Mouse (Mus musculus) midbrain, embryonic 11.5 days (tissue): ENCODE results near the gene Slc22a12. TPM values are rescaled to one million over a fixed set of nuclear protein-coding genes. Genes with fewer than 3 reads are reported as not detected.

Source experiments
- ATAC-seq: fragments of 200-750 bp; cut with Nextera tagmentation; 2 replicates; pipeline ENCODE4 v1.8.0; 2017; ENCODE audit warnings: moderate TSS enrichment, moderate library complexity; ENCODE audit not compliant: low FRiP score
- DNase-seq: peaks from one replicate; pipeline ENCODE4 v3.0.0; 2015; ENCODE audit warnings: low spot score; ENCODE audit errors: missing footprints
- H3K27ac ChIP-seq: fragments of 300-500 bp; sonication (generic); 2 replicates; pipeline ENCODE4 v1.5.1; 2014; ENCODE audit warnings: low read depth, low read length
- H3K27me3 ChIP-seq: fragments of 300-500 bp; sonication (generic); 2 replicates; pipeline ENCODE4 v1.6.1; 2014; ENCODE audit warnings: mild to moderate bottlenecking, low read length, moderate library complexity, mixed read lengths; ENCODE audit not compliant: control insufficient read depth, insufficient read depth
- H3K36me3 ChIP-seq: fragments of 300-500 bp; sonication (generic); 2 replicates; pipeline ENCODE4 v1.6.1; 2014; ENCODE audit warnings: mild to moderate bottlenecking, low read length, moderate library complexity, mixed read lengths; ENCODE audit not compliant: control insufficient read depth, insufficient read depth
- H3K4me1 ChIP-seq: fragments of 300-500 bp; sonication (generic); 2 replicates; pipeline ENCODE4 v1.6.1; 2014; ENCODE audit warnings: low read length; ENCODE audit not compliant: control insufficient read depth, insufficient read depth
- H3K4me2 ChIP-seq: fragments of 300-500 bp; sonication (generic); 2 replicates; pipeline ENCODE4 v1.6.1; 2014; ENCODE audit warnings: mild to moderate bottlenecking, moderate library complexity
- H3K4me3 ChIP-seq: fragments of 300-500 bp; sonication (generic); 2 replicates; pipeline ENCODE4 v1.5.1; 2014; ENCODE audit warnings: low read depth, low read length
- H3K9ac ChIP-seq: fragments of 300-500 bp; sonication (generic); 2 replicates; pipeline ENCODE4 v1.6.1; 2014; ENCODE audit warnings: low read length
- H3K9me3 ChIP-seq: fragments of 300-500 bp; sonication (generic); 2 replicates; pipeline ENCODE4 v1.6.1; 2016; ENCODE audit warnings: low read length; ENCODE audit not compliant: control insufficient read depth
- WGBS: fragments of 180-500 bp; shearing (Covaris S2); extraction: QIAGEN DNeasy Blood & Tissue Kit; methylation state at CpG from one replicate; pipeline ENCODE4 v1.1.7; 2014; 5-methylcytosine and 5-hydroxymethylcytosine counted together
- polyA plus RNA-seq: library from polyadenylated mRNA; unstranded; fragments of >200 nt; fragmentation: Nextera tagmentation; extraction: Ambion mirVana; gene quantifications from 2 replicates; pipeline ENCODE4 v1.2.1, GENCODE M21; 2014

The Slc22a12 gene
- polyA plus RNA-seq, 1 experiment from 2014 or later, result not detected

- 69% methylated on average over 5 of the region's 5 CpGs for WGBS
- Histone ChIP-seq H3K27ac (no peak overlapping the region), H3K4me1 (peaks cover 47% of the 10 kb centered on the region), H3K9me3 (no peaks in the 10 kb centered on the region), H3K9ac (no peak overlapping the region), H3K4me3 (no peak overlapping the region), H3K36me3 (peaks cover 3% of the 10 kb centered on the region; the same call in 1 of the 2 replicates), H3K27me3 (no peaks in the 10 kb centered on the region), H3K4me2 (no peak overlapping the region)
- ATAC-seq (no peak), DNase-seq (no peak)
Observed at GRCm38 (mm10) chr19:6515448-6515847, 27.4 kb downstream of the Slc22a12 start.

GRCm38 (mm10) chr19:6514940-6515339 lies 27.9 kb downstream of the Slc22a12 start:
- DNase-seq (no peak), ATAC-seq (no peak)
- Histone ChIP-seq H3K4me3 (no peak overlapping the region), H3K36me3 (peaks cover 3% of the 10 kb centered on the region; the same call in 1 of the 2 replicates), H3K27me3 (no peaks in the 10 kb centered on the region), H3K27ac (no peak overlapping the region), H3K4me2 (no peak overlapping the region), H3K9ac (no peak overlapping the region), H3K9me3 (no peaks in the 10 kb centered on the region), H3K4me1 (peaks cover 47% of the 10 kb centered on the region)
- 74% methylated on average over 6 of the region's 6 CpGs for WGBS

- Histone ChIP-seq H3K27me3 (no peaks in the 10 kb centered on the region), H3K9ac (no peak overlapping the region), H3K36me3 (peaks cover 3% of the 10 kb centered on the region; the same call in 1 of the 2 replicates), H3K27ac (no peak overlapping the region; the same call in 1 of the 2 replicates), H3K4me1 (peaks cover 38% of the 10 kb centered on the region), H3K4me3 (no peak overlapping the region), H3K4me2 (peak overlapping the region; percentile 21), H3K9me3 (no peaks in the 10 kb centered on the region)
- ATAC-seq (peak; percentile 65), DNase-seq (peak; percentile 89)
- WGBS, result 3% methylated on average over 15 of the region's 15 CpGs
Observed at GRCm38 (mm10) chr19:6513389-6514139, 29.3 kb downstream of the Slc22a12 start.

GRCm38 (mm10) chr19:6510546-6510945 lies 32.3 kb downstream of the Slc22a12 start:
- H3K4me1 ChIP-seq, result peaks cover 27% of the 10 kb centered on the region
- H3K36me3 ChIP-seq, result no peaks in the 10 kb centered on the region
- no peaks in the 10 kb centered on the region; the same call in 1 of the 2 replicates for H3K27me3 ChIP-seq
- ATAC-seq (no peak), DNase-seq (no peak)
- no peak overlapping the region for H3K4me2 ChIP-seq
- H3K4me3 ChIP-seq, result no peak overlapping the region
- no peak overlapping the region for H3K9ac ChIP-seq
- no peaks in the 10 kb centered on the region for H3K9me3 ChIP-seq
- H3K27ac ChIP-seq, result no peak overlapping the region
- WGBS, result 87% methylated on average over 2 of the region's 2 CpGs

GRCm38 (mm10) chr19:6509881-6510280 lies 33.0 kb downstream of the Slc22a12 start:
- no peak overlapping the region for H3K27ac ChIP-seq
- H3K4me3 ChIP-seq, result no peak overlapping the region
- H3K9ac ChIP-seq, result no peak overlapping the region
- DNase-seq (no peak), ATAC-seq (no peak)
- H3K4me2 ChIP-seq, result no peak overlapping the region
- no peaks in the 10 kb centered on the region; the same call in 1 of the 2 replicates for H3K27me3 ChIP-seq
- 80% methylated on average over 10 of the region's 10 CpGs for WGBS
- H3K36me3 ChIP-seq, result 0 out of 2 replicates have a peak, but pooled peaks cover 4% of the 10 kb centered on the region
- H3K9me3 ChIP-seq, result no peaks in the 10 kb centered on the region
- peaks cover 27% of the 10 kb centered on the region for H3K4me1 ChIP-seq

GRCm38 (mm10) chr19:6507393-6507792 lies 35.4 kb downstream of the Slc22a12 start:
- Histone ChIP-seq H3K4me2 (no peak overlapping the region), H3K4me1 (peaks cover 19% of the 10 kb centered on the region), H3K9ac (no peak overlapping the region), H3K36me3 (0 out of 2 replicates have a peak, but pooled peaks cover 4% of the 10 kb centered on the region), H3K4me3 (no peak overlapping the region), H3K27ac (no peak overlapping the region), H3K27me3 (no peaks in the 10 kb centered on the region; the same call in 1 of the 2 replicates), H3K9me3 (no peaks in the 10 kb centered on the region)
- no peak for ATAC-seq
- WGBS, result 55% methylated on average over 10 of the region's 10 CpGs
- DNase-seq, result no peak

GRCm38 (mm10) chr19:6504656-6505045 lies 38.2 kb downstream of the Slc22a12 start:
- H3K4me2 ChIP-seq, result no peak overlapping the region
- H3K36me3 ChIP-seq, result 0 out of 2 replicates have a peak, but pooled peaks cover 4% of the 10 kb centered on the region
- H3K4me3 ChIP-seq, result no peak overlapping the region
- no peak overlapping the region for H3K9ac ChIP-seq
- DNase-seq (no peak), ATAC-seq (no peak)
- H3K27ac ChIP-seq, result no peak overlapping the region
- peaks cover 30% of the 10 kb centered on the region for H3K4me1 ChIP-seq
- H3K9me3 ChIP-seq, result no peaks in the 10 kb centered on the region
- no peaks in the 10 kb centered on the region; the same call in none of the 2 replicates for H3K27me3 ChIP-seq
- 94% methylated on average over 12 of the region's 12 CpGs for WGBS

- 0 out of 2 replicates have a peak, but pooled peaks cover 4% of the 10 kb centered on the region for H3K36me3 ChIP-seq
- DNase-seq, result no peak
- H3K4me3 ChIP-seq, result no peak overlapping the region
- WGBS, result 62% methylated on average over 16 of the region's 16 CpGs
- H3K4me2 ChIP-seq, result no peak overlapping the region
- H3K4me1 ChIP-seq, result peaks cover 34% of the 10 kb centered on the region
- H3K9me3 ChIP-seq, result no peaks in the 10 kb centered on the region
- no peak overlapping the region for H3K27ac ChIP-seq
- H3K9ac ChIP-seq, result no peak overlapping the region
- no peak for ATAC-seq
- no peaks in the 10 kb centered on the region; the same call in none of the 2 replicates for H3K27me3 ChIP-seq
Observed at GRCm38 (mm10) chr19:6503926-6504655, 38.7 kb downstream of the Slc22a12 start.
